Mouse (Mus musculus) layer of hippocampus, adult 2 months (tissue): ENCODE data around the gene Slc9a9. TPM values are rescaled to one million over a fixed set of nuclear protein-coding genes. Genes with fewer than 3 reads are reported as not detected.

Source experiments
- DNase-seq, 2 experiments: peaks; one replicate each; pipeline ENCODE4 v3.0.0; 2022; ENCODE audit warnings: low spot score in 2 of 2
- H3K27ac ChIP-seq: fragments of 200-600 bp; 2 replicates; pipeline ENCODE4 v1.8.1; 2022
- H3K4me3 ChIP-seq: fragments of 200-600 bp; 2 replicates; pipeline ENCODE4 v1.8.1; 2022; ENCODE audit warnings: mild to moderate bottlenecking
- CTCF ChIP-seq: fragments of 200-600 bp; conservative IDR thresholded peaks from 2 replicates; pipeline ENCODE4 v1.8.1; 2022; ENCODE audit warnings: antibody characterized with exemption, mild to moderate bottlenecking, moderate library complexity
- total RNA-seq, 2 experiments: library from RNA; stranded (reverse); gene quantifications; 2 replicates each; pipeline ENCODE4 v1.2.3; 2021

Slc9a9 gene
- total RNA-seq, 2 experiments from 2014 or later: 18.3 to 19.4 TPM

DNA sequence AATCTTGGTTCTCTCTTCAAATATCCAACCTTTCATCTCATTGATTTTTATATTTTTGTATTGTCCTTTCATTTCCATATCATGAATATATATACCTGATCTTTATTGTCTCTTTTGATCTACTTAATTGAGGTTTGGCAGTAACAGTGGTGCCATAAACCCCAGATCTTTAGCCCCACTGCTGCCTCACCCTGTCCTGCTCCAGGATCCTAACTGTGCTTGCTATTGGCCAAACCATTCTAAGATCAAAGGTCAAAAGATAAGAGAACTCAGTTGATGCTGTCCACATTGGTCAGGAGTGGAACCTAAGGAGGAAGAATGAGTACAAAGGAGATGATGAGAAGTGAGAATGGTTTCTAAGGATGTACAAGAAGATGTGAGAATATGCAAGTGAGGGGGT lies 440.1 kb downstream of the Slc9a9 start:
- H3K4me3 ChIP-seq: no peak overlapping the region
- DNase-seq: no peak
- no peak for TF ChIP-seq CTCF
- no peak overlapping the region for H3K27ac ChIP-seq

GRCm38 (mm10) chr9:95110768-95111167 lies 441.1 kb downstream of the Slc9a9 start:
- Histone ChIP-seq H3K27ac (no peak overlapping the region), H3K4me3 (no peak overlapping the region)
- DNase-seq: no peak
- no peak for TF ChIP-seq CTCF

GRCm38 (mm10) chr9:95111732-95112131 lies 442.0 kb downstream of the Slc9a9 start:
- H3K4me3 ChIP-seq: no peak overlapping the region
- TF ChIP-seq CTCF: no peak
- no peak overlapping the region for H3K27ac ChIP-seq
- DNase-seq: no peak

DNA sequence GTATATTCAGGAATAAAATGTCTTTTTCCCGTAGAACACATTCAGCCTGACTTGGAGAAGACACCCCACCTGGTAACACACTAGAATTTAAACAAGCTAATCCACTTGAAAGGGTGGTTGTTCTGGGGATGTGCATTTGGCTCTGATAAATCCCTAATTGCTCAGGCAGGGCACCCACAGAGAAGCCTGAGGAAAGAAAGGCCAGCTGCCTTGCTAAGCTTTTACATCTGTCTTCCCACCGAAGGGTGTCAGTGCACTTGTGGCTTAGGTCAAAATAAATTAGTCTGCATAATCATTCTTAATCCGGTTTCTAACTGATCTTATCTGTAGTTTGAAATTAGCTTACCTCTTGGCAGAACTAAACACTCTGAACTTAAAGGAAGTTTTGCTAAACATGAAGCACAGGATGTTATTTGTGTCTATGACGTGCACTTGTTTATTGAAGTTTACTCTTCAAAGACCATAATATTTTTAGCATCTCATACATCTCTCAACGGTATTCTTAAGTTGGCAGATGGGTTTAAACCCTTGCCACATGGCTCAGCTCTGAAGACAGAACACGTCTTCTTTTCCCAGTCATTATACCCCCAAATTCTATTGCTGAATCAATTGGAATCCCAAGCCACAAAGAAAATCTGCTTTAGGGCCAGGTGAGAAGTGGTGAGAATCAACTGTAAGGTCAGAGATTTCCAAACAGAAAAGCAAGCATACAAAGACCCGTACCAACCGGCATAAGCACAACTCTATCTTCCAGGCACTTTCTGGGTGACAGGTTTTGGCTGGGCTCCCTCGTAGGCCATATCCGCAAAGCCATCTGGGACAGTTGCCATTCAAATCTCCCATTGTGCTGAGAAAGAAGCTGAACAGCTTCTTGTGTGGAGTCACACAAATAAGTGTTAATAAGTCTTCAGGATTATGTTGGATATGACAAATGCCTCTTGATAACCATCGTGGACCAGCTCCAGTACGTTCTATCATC lies 443.7 kb downstream of the Slc9a9 start:
- DNase-seq: no peak
- Histone ChIP-seq H3K27ac (peak overlapping the region; percentile 47), H3K4me3 (no peak overlapping the region)
- TF ChIP-seq CTCF: no peak

GRCm38 (mm10) chr9:95120062-95120461 lies 450.4 kb downstream of the Slc9a9 start:
- no peak overlapping the region for H3K4me3 ChIP-seq
- no peak for DNase-seq
- TF ChIP-seq CTCF: no peak
- no peak overlapping the region for H3K27ac ChIP-seq

- H3K27ac ChIP-seq: no peak overlapping the region
- no peak overlapping the region for H3K4me3 ChIP-seq
- no peak for DNase-seq
- TF ChIP-seq CTCF: no peak
These were observed 451.6 kb downstream of the Slc9a9 start for GRCm38 (mm10) chr9:95121151-95121835.

GRCm38 (mm10) chr9:95125683-95126082 lies 456.0 kb downstream of the Slc9a9 start:
- TF ChIP-seq CTCF: no peak
- DNase-seq: no peak
- no peak overlapping the region for H3K4me3 ChIP-seq
- H3K27ac ChIP-seq: no peak overlapping the region

GRCm38 (mm10) chr9:95127774-95128173 lies 458.1 kb downstream of the Slc9a9 start:
- Histone ChIP-seq H3K4me3 (no peak overlapping the region), H3K27ac (no peak overlapping the region)
- TF ChIP-seq CTCF: no peak
- DNase-seq: no peak

DNA sequence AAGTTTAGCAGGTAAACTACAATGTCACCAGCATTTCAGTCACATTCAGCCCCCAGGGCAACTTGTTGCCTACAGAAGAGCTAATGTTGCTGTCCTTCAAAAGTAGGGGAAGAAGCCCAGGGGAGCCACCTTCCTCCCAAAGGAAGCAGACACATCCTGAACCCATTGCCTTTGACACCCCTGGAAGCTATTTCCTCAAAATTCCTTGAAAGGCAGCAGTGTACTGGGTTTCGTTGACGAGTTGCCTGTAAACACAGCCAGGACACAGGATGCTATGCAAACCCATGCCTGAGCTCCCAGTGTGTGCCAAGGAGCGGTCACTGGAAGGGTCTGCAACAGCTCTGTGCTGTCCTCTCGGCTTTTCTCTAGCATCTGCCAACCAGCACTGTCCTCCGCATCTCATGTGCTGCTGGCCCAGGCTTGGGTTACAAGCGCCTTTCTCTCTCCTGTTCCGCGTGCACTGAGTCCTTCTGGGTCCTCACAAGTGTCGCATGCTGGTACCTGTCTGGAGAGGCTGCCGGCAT lies 479.6 kb downstream of the Slc9a9 start:
- H3K4me3 ChIP-seq: no peak overlapping the region
- no peak for DNase-seq
- no peak overlapping the region for H3K27ac ChIP-seq
- TF ChIP-seq CTCF: no peak

- TF ChIP-seq CTCF: no peak
- no peak overlapping the region for H3K4me3 ChIP-seq
These were observed 480.4 kb downstream of the Slc9a9 start for GRCm38 (mm10) chr9:95150096-95150495.

GRCm38 (mm10) chr9:95150597-95150996 lies 480.9 kb downstream of the Slc9a9 start:
- Histone ChIP-seq H3K4me3 (no peak overlapping the region), H3K27ac (no peak overlapping the region)
- no peak for TF ChIP-seq CTCF
- DNase-seq: no peak

More at GRCm38 (mm10) chr9:95150096-95150495, 480.4 kb downstream of the Slc9a9 start:
- H3K27ac ChIP-seq: no peak overlapping the region
- no peak for DNase-seq

DNA sequence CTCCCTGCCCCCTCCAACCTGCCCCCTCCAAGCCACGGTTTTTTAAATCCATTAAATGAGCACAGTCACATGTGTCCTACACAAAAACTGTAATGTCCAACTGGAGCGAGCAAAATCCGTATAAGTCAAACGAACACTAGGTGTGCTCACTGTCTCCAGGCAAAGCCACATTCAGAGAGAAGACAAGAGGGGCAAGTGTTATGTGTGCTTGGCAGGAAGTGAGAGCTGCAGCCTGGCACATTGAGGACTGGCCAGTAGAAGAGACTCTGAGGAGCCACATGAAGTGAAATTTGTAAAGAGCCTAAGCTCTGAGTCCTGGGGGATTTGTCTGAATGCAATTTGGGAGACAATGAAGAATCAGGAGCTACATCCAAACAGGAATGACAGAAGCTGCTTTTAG lies 481.3 kb downstream of the Slc9a9 start:
- Histone ChIP-seq H3K4me3 (no peak overlapping the region), H3K27ac (no peak overlapping the region)
- no peak for TF ChIP-seq CTCF
- no peak for DNase-seq

GRCm38 (mm10) chr9:95151746-95152145 lies 482.0 kb downstream of the Slc9a9 start:
- DNase-seq: no peak
- no peak overlapping the region for H3K27ac ChIP-seq
- H3K4me3 ChIP-seq: no peak overlapping the region
- no peak for TF ChIP-seq CTCF
